Mouse (Mus musculus): Measurements from ENCODE around the gene Cyb5r1. TPM values are rescaled to one million over a fixed set of nuclear protein-coding genes. Genes with fewer than 3 reads are reported as not detected.
A peak's percentile ranks its signal among the peaks of the same experiment; 100 is the strongest.
"Not testable (repeated sequence)": the region's sequence is repeated elsewhere in the genome, so short reads cannot be mapped to it uniquely, and the experiment has no call there.

Gene Cyb5r1
- polyA plus RNA-seq, 1 experiment from 2014 or later = 25.0 TPM

DNA sequence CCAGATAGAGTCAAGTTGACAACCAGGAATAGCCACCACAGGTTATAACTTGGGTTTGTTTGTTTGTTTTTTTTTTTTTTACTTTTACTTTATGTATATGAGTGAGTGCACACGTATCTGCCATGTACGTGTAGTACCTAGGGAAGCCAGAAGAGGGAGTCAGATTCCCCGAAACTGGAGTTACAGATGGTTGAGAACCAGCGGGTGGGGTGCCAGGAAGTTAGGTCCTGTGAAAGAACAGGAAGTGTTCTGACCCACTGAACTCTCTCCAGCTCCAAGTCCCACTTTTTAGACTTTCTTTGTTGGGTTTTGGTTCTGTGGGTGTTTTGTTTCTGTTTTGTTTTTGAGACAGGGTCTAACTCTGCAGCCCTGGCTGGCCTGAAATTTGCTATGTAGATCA is 30.1 kb downstream of the Cyb5r1 start:
- WGBS = 22% methylated on average over 4 of the region's 4 CpGs
- peak; percentile 54 for DNase-seq (ENCODE audit: low spot score)
- no peak overlapping the region for H3K27ac ChIP-seq (replicated peaks; ENCODE audit: low read depth, low read length)

DNA sequence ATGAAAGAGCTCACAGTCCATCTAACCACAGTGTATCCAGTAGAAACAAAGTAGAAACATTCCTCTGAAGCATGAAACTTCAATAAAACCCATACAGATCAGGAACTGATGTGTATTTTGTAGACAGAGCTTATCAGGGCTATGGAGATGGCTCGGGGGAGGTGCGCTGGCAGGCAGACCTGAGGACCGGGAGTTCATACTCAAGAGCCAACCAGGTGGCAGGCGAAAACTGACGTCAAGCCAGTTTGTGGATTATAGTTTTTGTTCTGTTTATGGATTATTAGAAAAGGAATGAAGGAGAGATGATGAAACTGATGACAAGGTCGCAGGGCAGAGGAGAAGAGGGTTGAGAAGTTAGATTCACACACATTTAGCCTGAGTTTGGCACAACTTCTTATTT is 35.1 kb downstream of the Cyb5r1 start:
- DNase-seq (ENCODE audit: low spot score) (no peak), ATAC-seq (replicated peaks; ENCODE audit: insufficient number of reproducible peaks, low FRiP score, low TSS enrichment, low read depth) (no peak)
- H3K9me3 ChIP-seq (replicated peaks; ENCODE audit: control insufficient read depth, low read length) = no peaks in the 10 kb centered on the region
- no peak overlapping the region for H3K4me3 ChIP-seq (ENCODE audit: low read depth, low read length)
- H3K27me3 ChIP-seq (ENCODE audit: control insufficient read depth, insufficient read depth, low read length) = no peaks in the 10 kb centered on the region
- H3K9ac ChIP-seq (replicated peaks; ENCODE audit: low read length) = no peak overlapping the region
- WGBS = 91% methylated on average over 6 of the region's 6 CpGs
- H3K36me3 ChIP-seq (replicated peaks; ENCODE audit: control insufficient read depth, insufficient read depth, low read depth, low read length) = no peaks in the 10 kb centered on the region
- no peak overlapping the region for H3K4me2 ChIP-seq (ENCODE audit: low read depth, low read length)
- H3K4me1 ChIP-seq (ENCODE audit: control insufficient read depth, insufficient read depth, low read length) = no peaks in the 10 kb centered on the region
- no peak overlapping the region for H3K27ac ChIP-seq (replicated peaks; ENCODE audit: low read depth, low read length)

More for the DNA sequence above, 30.1 kb downstream of the Cyb5r1 start:
- H3K9me3 ChIP-seq (replicated peaks; ENCODE audit: control insufficient read depth, low read length) = no peaks in the 10 kb centered on the region
- no peaks in the 10 kb centered on the region for H3K4me1 ChIP-seq (ENCODE audit: control insufficient read depth, insufficient read depth, low read length)
- ATAC-seq (replicated peaks; ENCODE audit: insufficient number of reproducible peaks, low FRiP score, low TSS enrichment, low read depth) = no peak
- H3K36me3 ChIP-seq (replicated peaks; ENCODE audit: control insufficient read depth, insufficient read depth, low read depth, low read length) = no peaks in the 10 kb centered on the region; the same call in 1 of the 2 replicates
- H3K4me2 ChIP-seq (ENCODE audit: low read depth, low read length) = no peak overlapping the region
- H3K27me3 ChIP-seq (ENCODE audit: control insufficient read depth, insufficient read depth, low read length) = no peaks in the 10 kb centered on the region
- no peak overlapping the region for H3K9ac ChIP-seq (replicated peaks; ENCODE audit: low read length)
- H3K4me3 ChIP-seq (ENCODE audit: low read depth, low read length) = no peak overlapping the region

DNA sequence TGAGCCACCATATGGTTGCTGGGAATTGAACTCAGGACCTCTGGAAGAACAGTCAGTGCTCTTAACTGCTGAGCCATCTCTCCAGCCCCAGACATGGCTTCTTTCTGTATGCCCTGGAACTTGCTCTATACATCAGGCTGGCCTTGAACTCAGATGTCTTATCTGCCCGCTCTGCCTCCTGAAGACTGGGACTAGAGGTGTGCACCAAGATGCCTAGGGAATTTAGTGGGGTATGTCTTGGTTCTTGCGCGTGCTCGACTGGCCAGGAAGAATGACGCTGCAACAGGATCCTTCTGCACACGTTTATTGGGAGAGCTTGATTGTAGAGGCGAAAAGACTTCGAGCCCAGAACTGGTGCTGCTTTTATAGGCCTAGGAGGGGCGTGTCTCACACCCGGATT is 36.4 kb downstream of the Cyb5r1 start:
- not testable (repeated sequence) for H3K4me2 ChIP-seq (ENCODE audit: low read depth, low read length); ATAC-seq (replicated peaks; ENCODE audit: insufficient number of reproducible peaks, low FRiP score, low TSS enrichment, low read depth); H3K36me3 ChIP-seq (replicated peaks; ENCODE audit: control insufficient read depth, insufficient read depth, low read depth, low read length); H3K27me3 ChIP-seq (ENCODE audit: control insufficient read depth, insufficient read depth, low read length); DNase-seq (ENCODE audit: low spot score); H3K4me1 ChIP-seq (ENCODE audit: control insufficient read depth, insufficient read depth, low read length); H3K9me3 ChIP-seq (replicated peaks; ENCODE audit: control insufficient read depth, low read length); H3K9ac ChIP-seq (replicated peaks; ENCODE audit: low read length); H3K27ac ChIP-seq (replicated peaks; ENCODE audit: low read depth, low read length); H3K4me3 ChIP-seq (ENCODE audit: low read depth, low read length)
- 93% methylated on average over 7 of the region's 10 CpGs for WGBS

DNA sequence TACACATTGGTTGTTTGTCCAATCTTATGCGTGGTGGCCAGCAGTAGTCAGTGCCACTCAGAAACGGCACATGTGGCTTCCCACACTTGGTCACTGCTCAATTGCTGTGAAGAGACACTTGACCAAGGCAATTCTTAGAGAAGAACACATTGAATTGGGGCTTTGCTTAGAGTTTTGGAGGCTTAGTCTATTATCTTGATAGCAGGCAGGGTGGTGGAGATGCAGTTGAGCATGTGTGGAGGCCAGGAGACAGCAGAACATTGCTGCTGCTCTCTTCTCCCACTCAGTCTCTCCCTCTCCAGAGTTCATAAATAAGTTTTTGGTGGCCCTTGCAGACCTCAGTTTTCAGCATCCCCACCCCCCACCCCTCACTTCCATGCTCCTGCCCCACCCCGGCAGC is 37.0 kb downstream of the Cyb5r1 start:
- Histone ChIP-seq H3K4me3 (ENCODE audit: low read depth, low read length) (no peak overlapping the region), H3K9me3 (replicated peaks; ENCODE audit: control insufficient read depth, low read length) (no peaks in the 10 kb centered on the region), H3K36me3 (replicated peaks; ENCODE audit: control insufficient read depth, insufficient read depth, low read depth, low read length) (no peaks in the 10 kb centered on the region), H3K4me1 (ENCODE audit: control insufficient read depth, insufficient read depth, low read length) (no peaks in the 10 kb centered on the region), H3K4me2 (ENCODE audit: low read depth, low read length) (no peak overlapping the region), H3K27ac (replicated peaks; ENCODE audit: low read depth, low read length) (no peak overlapping the region), H3K27me3 (ENCODE audit: control insufficient read depth, insufficient read depth, low read length) (no peaks in the 10 kb centered on the region), H3K9ac (replicated peaks; ENCODE audit: low read length) (no peak overlapping the region)
- ATAC-seq (replicated peaks; ENCODE audit: insufficient number of reproducible peaks, low FRiP score, low TSS enrichment, low read depth) (no peak), DNase-seq (ENCODE audit: low spot score) (no peak)
- WGBS = 92% methylated on average over 3 of the region's 3 CpGs

DNA sequence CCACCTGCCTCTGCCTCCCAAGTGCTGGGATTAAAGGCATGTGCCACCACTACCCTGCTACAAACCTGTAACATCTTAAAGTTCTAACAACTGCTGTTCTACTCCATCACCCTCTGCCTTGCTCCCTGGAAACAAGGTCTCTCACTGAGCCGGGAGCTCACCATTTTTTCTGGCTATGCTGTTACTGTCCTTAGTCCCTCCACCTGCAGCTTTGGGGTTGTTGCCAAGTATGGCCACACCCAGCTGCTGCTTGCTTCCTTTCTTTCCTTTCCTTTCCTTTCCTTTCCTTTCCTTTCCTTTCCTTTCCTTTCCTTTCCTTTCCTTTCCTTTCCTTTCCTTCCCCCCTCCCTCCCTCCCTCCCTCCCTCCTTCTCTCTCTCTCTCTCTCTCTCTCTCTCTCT is 37.9 kb downstream of the Cyb5r1 start:
- not testable (repeated sequence) for H3K4me2 ChIP-seq (ENCODE audit: low read depth, low read length)

DNA sequence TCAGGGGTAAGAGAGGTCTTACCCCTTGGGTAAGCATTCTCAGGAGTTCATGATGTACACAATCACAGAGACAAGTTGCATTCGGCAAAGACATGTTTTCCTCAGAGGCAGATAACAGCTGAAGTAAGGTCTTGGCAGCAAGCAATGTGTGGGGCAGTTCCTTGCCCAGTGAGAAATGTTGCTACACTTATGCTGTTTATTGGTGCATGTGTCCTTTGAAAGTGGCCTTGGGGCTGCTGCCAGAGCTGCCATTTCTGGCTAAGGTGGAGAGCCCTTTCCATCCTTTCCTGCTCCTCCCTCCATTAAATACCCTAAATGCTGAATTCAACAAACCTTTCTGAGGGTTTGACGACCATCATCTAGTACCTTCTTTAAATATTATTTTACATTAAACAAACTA is 40.1 kb downstream of the Cyb5r1 start:
- Histone ChIP-seq H3K4me3 (ENCODE audit: low read depth, low read length) (no peak overlapping the region), H3K4me1 (ENCODE audit: control insufficient read depth, insufficient read depth, low read length) (no peaks in the 10 kb centered on the region), H3K9me3 (replicated peaks; ENCODE audit: control insufficient read depth, low read length) (no peaks in the 10 kb centered on the region), H3K27me3 (ENCODE audit: control insufficient read depth, insufficient read depth, low read length) (no peaks in the 10 kb centered on the region), H3K4me2 (ENCODE audit: low read depth, low read length) (no peak overlapping the region), H3K27ac (replicated peaks; ENCODE audit: low read depth, low read length) (no peak overlapping the region), H3K36me3 (replicated peaks; ENCODE audit: control insufficient read depth, insufficient read depth, low read depth, low read length) (no peaks in the 10 kb centered on the region), H3K9ac (replicated peaks; ENCODE audit: low read length) (no peak overlapping the region)
- DNase-seq (ENCODE audit: low spot score) (no peak), ATAC-seq (replicated peaks; ENCODE audit: insufficient number of reproducible peaks, low FRiP score, low TSS enrichment, low read depth) (no peak)
- WGBS = 93% methylated on average over 2 of the region's 2 CpGs

More for the DNA sequence above, 37.9 kb downstream of the Cyb5r1 start:
- not testable (repeated sequence) for H3K4me3 ChIP-seq (ENCODE audit: low read depth, low read length); H3K4me1 ChIP-seq (ENCODE audit: control insufficient read depth, insufficient read depth, low read length); H3K27ac ChIP-seq (replicated peaks; ENCODE audit: low read depth, low read length); H3K9me3 ChIP-seq (replicated peaks; ENCODE audit: control insufficient read depth, low read length); H3K36me3 ChIP-seq (replicated peaks; ENCODE audit: control insufficient read depth, insufficient read depth, low read depth, low read length); H3K27me3 ChIP-seq (ENCODE audit: control insufficient read depth, insufficient read depth, low read length); H3K9ac ChIP-seq (replicated peaks; ENCODE audit: low read length); DNase-seq (ENCODE audit: low spot score); ATAC-seq (replicated peaks; ENCODE audit: insufficient number of reproducible peaks, low FRiP score, low TSS enrichment, low read depth)
- WGBS = 88% methylated on average over 1 of the region's 1 CpGs

DNA sequence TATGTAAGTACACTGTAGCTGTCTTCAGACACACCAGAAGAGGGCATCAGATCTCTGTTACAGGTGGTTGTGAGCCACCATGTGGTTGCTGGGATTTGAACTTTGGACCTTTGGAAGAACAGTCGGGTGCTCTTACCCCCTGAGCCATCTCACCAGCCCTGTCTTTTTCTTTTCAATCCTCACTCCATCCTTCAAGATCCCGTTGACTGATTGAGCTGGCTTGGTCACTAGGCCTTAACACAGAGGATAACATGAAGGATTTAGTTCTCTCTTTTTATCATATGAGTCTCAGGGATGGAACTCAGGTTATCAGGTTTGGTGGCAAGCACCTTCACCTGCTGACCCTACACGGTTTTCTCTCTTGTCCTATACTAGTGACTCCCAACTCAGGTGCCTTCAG is 43.2 kb downstream of the Cyb5r1 start:
- H3K36me3 ChIP-seq (replicated peaks; ENCODE audit: control insufficient read depth, insufficient read depth, low read depth, low read length); ATAC-seq (replicated peaks; ENCODE audit: insufficient number of reproducible peaks, low FRiP score, low TSS enrichment, low read depth); H3K9me3 ChIP-seq (replicated peaks; ENCODE audit: control insufficient read depth, low read length); H3K27me3 ChIP-seq (ENCODE audit: control insufficient read depth, insufficient read depth, low read length); H3K27ac ChIP-seq (replicated peaks; ENCODE audit: low read depth, low read length); H3K4me3 ChIP-seq (ENCODE audit: low read depth, low read length); H3K9ac ChIP-seq (replicated peaks; ENCODE audit: low read length); H3K4me2 ChIP-seq (ENCODE audit: low read depth, low read length); DNase-seq (ENCODE audit: low spot score); H3K4me1 ChIP-seq (ENCODE audit: control insufficient read depth, insufficient read depth, low read length): not testable (repeated sequence)
- WGBS = 68% methylated on average over 3 of the region's 3 CpGs

DNA sequence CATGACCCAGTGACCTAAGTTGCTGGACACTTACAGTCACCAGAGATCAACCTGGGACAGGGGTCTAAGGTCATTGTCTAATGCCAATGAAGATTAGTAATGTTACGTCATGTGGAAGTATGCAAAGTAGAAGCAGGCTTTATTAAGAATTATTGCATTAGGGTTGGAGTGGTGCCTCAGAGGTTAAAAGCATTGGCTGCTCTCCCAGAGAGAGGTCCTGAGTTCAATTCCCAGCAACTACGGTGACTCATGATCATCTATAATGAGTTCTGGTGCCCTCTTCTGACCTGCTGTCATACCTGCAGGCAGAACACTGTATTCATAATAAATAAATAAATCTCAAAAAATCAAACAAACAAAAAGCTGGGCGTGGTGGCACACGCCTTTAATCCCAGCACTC is 44.8 kb downstream of the Cyb5r1 start:
- Histone ChIP-seq H3K36me3 (replicated peaks; ENCODE audit: control insufficient read depth, insufficient read depth, low read depth, low read length) (no peaks in the 10 kb centered on the region), H3K27ac (replicated peaks; ENCODE audit: low read depth, low read length) (no peak overlapping the region), H3K4me1 (ENCODE audit: control insufficient read depth, insufficient read depth, low read length) (no peaks in the 10 kb centered on the region), H3K4me3 (ENCODE audit: low read depth, low read length) (no peak overlapping the region), H3K27me3 (ENCODE audit: control insufficient read depth, insufficient read depth, low read length) (no peaks in the 10 kb centered on the region), H3K4me2 (ENCODE audit: low read depth, low read length) (no peak overlapping the region), H3K9ac (replicated peaks; ENCODE audit: low read length) (no peak overlapping the region), H3K9me3 (replicated peaks; ENCODE audit: control insufficient read depth, low read length) (no peaks in the 10 kb centered on the region)
- WGBS = 86% methylated on average over 4 of the region's 4 CpGs
- no peak for ATAC-seq (replicated peaks; ENCODE audit: insufficient number of reproducible peaks, low FRiP score, low TSS enrichment, low read depth)
- no peak for DNase-seq (ENCODE audit: low spot score)

Measured in embryonic facial prominence, embryonic 11.5 days (tissue).